ENCODE assay signal across 9 mouse cellular contexts in the genomic region with DNA sequence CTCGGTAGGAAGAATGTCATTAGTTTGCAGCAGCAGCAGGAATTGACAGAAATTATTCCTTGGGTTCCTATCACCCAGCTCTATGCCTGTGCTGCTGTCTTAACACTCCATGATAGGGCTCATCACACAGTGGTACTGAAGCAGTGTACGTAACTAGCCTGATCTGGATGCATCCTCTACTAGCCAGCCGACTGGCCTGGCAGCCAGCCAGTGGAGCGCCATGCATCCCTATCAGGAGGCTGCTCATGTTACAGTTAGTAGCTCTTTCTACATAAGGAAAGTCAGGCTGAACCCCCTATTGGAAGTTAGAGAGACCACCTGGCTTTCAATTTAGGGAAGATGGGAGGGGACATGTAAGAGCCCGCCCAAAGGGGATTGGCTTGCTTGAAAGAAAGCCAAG. TPM values are rescaled to one million over a fixed set of nuclear protein-coding genes. Genes with fewer than 3 reads are reported as not detected.
DNase-seq lines count a peak whose midpoint lies in the region; ATAC-seq and TF ChIP-seq lines count a peak whose summit lies in the region.
"Had no signal": no experiment of that assay in that cellular context is flagged by ENCODE, and none has a peak within 500 bp of the region (broad histone marks: within the 10 kb centered on the region; RNA-seq: fewer than 3 reads in every experiment).

No protein-coding gene starts in this region.

- no peak for TF ChIP-seq POLR2A in kidney, adult 2 months (IDR thresholded peaks at IDR 0.05; ENCODE audit: low read depth, low read length)
- TF ChIP-seq POLR2A in MEL (IDR thresholded peaks at IDR 0.05; ENCODE audit: control insufficient read depth in 1 of 2, insufficient read depth in 1 of 2, low read depth in 1 of 2, low read length in 2 of 2, poor library complexity in 1 of 2) = no peak

- no peak for TF ChIP-seq RAD21 in MEL (IDR thresholded peaks at IDR 0.05; ENCODE audit: low read depth, low read length)

- peak; percentile 9 for DNase-seq in kidney, adult 2 months
- DNase-seq in kidney, adult 8-10 months = no peak
- peak; percentile 64 for DNase-seq in MEL (ENCODE audit: low read depth, low spot score)
- DNase-seq in brain, adult 2 months (ENCODE audit: low read depth, low spot score) = peak; percentile 40
- DNase-seq in spleen, postnatal 36 days (ENCODE audit: low spot score in 2 of 2) = no peak
- no peak for DNase-seq in left cerebral cortex, adult 18-20 months (ENCODE audit: low spot score in 2 of 2)
- DNase-seq: lung, adult 2 months had no signal

- TF ChIP-seq CTCF in kidney, adult 2 months (conservative IDR thresholded peaks at IDR 0.05; ENCODE audit: insufficient read depth, insufficient read length, low read depth, low read length) = no peak
- no peak for TF ChIP-seq CTCF in MEL (IDR thresholded peaks at IDR 0.05 in 2 of 3, conservative IDR thresholded peaks at IDR 0.05 in 1 of 3; ENCODE audit: control insufficient read depth in 1 of 3, insufficient read depth in 1 of 3, low read depth in 2 of 3, low read length in 3 of 3, poor library complexity in 1 of 3, severe bottlenecking in 1 of 3)

- ATAC-seq in hindbrain, embryonic 16.5 days = peak; percentile 78; the same call in 1 of the 2 replicates
- ATAC-seq: inflammation-experienced regulatory T-cells, adult 6 months had no signal

- H3K9ac ChIP-seq in MEL (ENCODE audit: control insufficient read depth, low read depth, low read length, poor library complexity, severe bottlenecking) = no peak overlapping the region
- H3K9ac ChIP-seq in hindbrain, embryonic 16.5 days (ENCODE audit: low read depth, low read length) = no peak overlapping the region

- H3K79me2 ChIP-seq in MEL (ENCODE audit: control insufficient read depth, insufficient read depth, low read length, poor library complexity) = no peaks in the 10 kb centered on the region

- H3K4me1 ChIP-seq in kidney, adult 2 months (ENCODE audit: control insufficient read depth, insufficient read depth, low read length) = no peaks in the 10 kb centered on the region
- H3K4me1 ChIP-seq in MEL (ENCODE audit: control insufficient read depth in 1 of 2, insufficient read depth in 2 of 2, low read length in 2 of 2) = peaks cover 10 to 18% of the 10 kb centered on the region in 2 experiments
- H3K4me1 ChIP-seq in hindbrain, embryonic 16.5 days (ENCODE audit: control insufficient read depth, insufficient read depth, low read depth, low read length) = no peaks in the 10 kb centered on the region; the same call in 1 of the 2 replicates

- no peaks in the 10 kb centered on the region for H3K9me3 ChIP-seq in MEL (replicated peaks; ENCODE audit: insufficient read depth, low read length)
- H3K9me3 ChIP-seq in hindbrain, embryonic 16.5 days (ENCODE audit: control insufficient read depth, low read length) = no peaks in the 10 kb centered on the region

- TF ChIP-seq EP300 in MEL (IDR thresholded peaks at IDR 0.05; ENCODE audit: low read depth in 1 of 2, low read length in 2 of 2) = no peak

- no peak overlapping the region for H3K4me3 ChIP-seq in kidney, adult 2 months (ENCODE audit: insufficient read depth, low read depth, low read length)
- no peak overlapping the region for H3K4me3 ChIP-seq in MEL (ENCODE audit: control insufficient read depth in 1 of 2, insufficient read depth in 1 of 2, low read depth in 2 of 2, low read length in 2 of 2)
- no peak overlapping the region for H3K4me3 ChIP-seq in hindbrain, embryonic 16.5 days (ENCODE audit: low read length)

- H3K27ac ChIP-seq in kidney, adult 2 months (ENCODE audit: insufficient read depth, low read depth, low read length) = no peak overlapping the region
- H3K27ac ChIP-seq in MEL (ENCODE audit: control insufficient read depth, low read depth, low read length) = no peak overlapping the region
- no peak overlapping the region for H3K27ac ChIP-seq in hindbrain, embryonic 16.5 days (ENCODE audit: low read depth, low read length)

- H3K4me2 ChIP-seq in hindbrain, embryonic 16.5 days (ENCODE audit: low read length) = no peak overlapping the region

- no peaks in the 10 kb centered on the region for H3K27me3 ChIP-seq in kidney, adult 2 months (replicated peaks; ENCODE audit: control insufficient read depth, insufficient read depth, low read length)
- H3K27me3 ChIP-seq in MEL (ENCODE audit: control insufficient read depth in 1 of 2, insufficient read depth in 2 of 2, low read length in 2 of 2) = no peaks in the 10 kb centered on the region
- no peaks in the 10 kb centered on the region for H3K27me3 ChIP-seq in hindbrain, embryonic 16.5 days (replicated peaks; ENCODE audit: control insufficient read depth, insufficient read depth, low read length)

- WGBS in kidney, adult 2 months = 68% methylated on average over 5 of the region's 5 CpGs
- 57% methylated on average over 5 of the region's 5 CpGs for WGBS in hindbrain, embryonic 16.5 days

- H3K36me3 ChIP-seq in kidney, adult 2 months (ENCODE audit: control insufficient read depth, insufficient read depth, low read length) = no peaks in the 10 kb centered on the region
- peaks cover 0 to 16% of the 10 kb centered on the region in 2 experiments; a peak in 2 of 4 replicates for H3K36me3 ChIP-seq in MEL (ENCODE audit: control insufficient read depth in 1 of 2, insufficient read depth in 2 of 2, low read length in 2 of 2)
- H3K36me3 ChIP-seq in hindbrain, embryonic 16.5 days (ENCODE audit: control insufficient read depth, insufficient read depth, low read length) = no peaks in the 10 kb centered on the region

TF ChIP-seq in MEL, 35 proteins besides CTCF, POLR2A, EP300 and RAD21:
- TF ChIP-seq KAT2A (conservative IDR thresholded peaks at IDR 0.05; ENCODE audit: low read depth, low read length) (no peak), GATA1 (IDR thresholded peaks at IDR 0.05; ENCODE audit: low read depth, low read length) (no peak), POLR2AphosphoS5 (IDR thresholded peaks at IDR 0.05; ENCODE audit: borderline replicate concordance, low read depth, low read length) (no peak), NELFE (IDR thresholded peaks at IDR 0.05; ENCODE audit: low read depth, low read length) (no peak), ZKSCAN1 (IDR thresholded peaks at IDR 0.05; ENCODE audit: low read depth, low read length) (no peak), MAX (IDR thresholded peaks at IDR 0.05; ENCODE audit: low read length) (no peak), MYC (IDR thresholded peaks at IDR 0.05; ENCODE audit: low read depth, low read length) (no peak)

RNA-seq across cellular contexts. Expression of a gene that starts 51.8 kb away (rescaled TPM):
- polyA plus RNA-seq in kidney, adult 2 months (2012; rRNA removed) = 2.6 and 3.3 TPM in 2 replicates
- total RNA-seq in MEL (2012; rRNA removed) = 0.42 and 0.46 TPM in 2 replicates
- polyA plus RNA-seq in MEL (2012; ENCODE audit: insufficient read depth in 1 of 2, insufficient read length in 2 of 2, low read depth in 1 of 2, low replicate concordance in 2 of 2, missing spikeins in 1 of 2) = under 1 TPM in 1 of 2 experiments, not detected in 1; 0.96 TPM
- 5.1 and 7.6 TPM in 2 replicates for polyA plus RNA-seq in hindbrain, embryonic 16.5 days (2015; fragmentation: Nextera tagmentation; extraction: Ambion mirVana)
- 10 to 100 TPM; 16.4 to 17.9 TPM for total RNA-seq in left cerebral cortex, adult 18-20 months (2021)

RNA-seq across cellular contexts. Expression of a gene that starts 55.3 kb away (rescaled TPM):
- 21.9 and 27.3 TPM in 2 replicates for polyA plus RNA-seq in kidney, adult 2 months (2012; rRNA removed)
- 0.42 TPM in 1 of 2 replicates, not detected in the other for total RNA-seq in MEL (2012; rRNA removed)
- polyA plus RNA-seq in MEL (2012; ENCODE audit: insufficient read depth in 1 of 2, insufficient read length in 2 of 2, low read depth in 1 of 2, low replicate concordance in 2 of 2, missing spikeins in 1 of 2) = 1 to 10 TPM in 1 of 2 experiments, not detected in 1; 1.9 TPM
- polyA plus RNA-seq in hindbrain, embryonic 16.5 days (2015; fragmentation: Nextera tagmentation; extraction: Ambion mirVana) = 43.0 and 43.3 TPM in 2 replicates
- total RNA-seq in left cerebral cortex, adult 18-20 months (2021) = 10 to 100 TPM; 16.1 to 16.4 TPM

Comparison
In these comparisons a context has a peak if more than half of its experiments do, and no peak if none do; other contexts are left out.
1. DNase-seq: peak in kidney, adult 2 months (single experiment), MEL (single experiment) and brain, adult 2 months (single experiment); none in kidney, adult 8-10 months (0 of 2), spleen, postnatal 36 days (0 of 2) and left cerebral cortex, adult 18-20 months (0 of 2).